Mouse (Mus musculus) heart, embryonic 14.5 days (tissue): ENCODE data around the gene Hes1. TPM values are rescaled to one million over a fixed set of nuclear protein-coding genes. Genes with fewer than 3 reads are reported as not detected.

Experiments
- ATAC-seq: fragments of 200-750 bp; cut with Nextera tagmentation; 2 replicates; pipeline ENCODE4 v1.8.0; 2017; ENCODE audit warnings: low read depth, moderate TSS enrichment; ENCODE audit not compliant: insufficient number of reproducible peaks, insufficient read depth, low FRiP score
- H3K27ac ChIP-seq, 2 experiments: fragments of 200-500 bp in 1 of 2; fragments of 300-500 bp in 1 of 2; sonication (generic) in 1 of 2; replicated peaks in 1 of 2; 2 replicates each; pipeline ENCODE4 v1.5.1; 2012 to 2014; ENCODE audit warnings: low read depth in 2 of 2, low read length in 2 of 2, control low read depth in 1 of 2, mild to moderate bottlenecking in 1 of 2, mixed read lengths in 1 of 2; ENCODE audit not compliant: control insufficient read depth in 1 of 2, insufficient read depth in 1 of 2
- H3K27me3 ChIP-seq: fragments of 300-500 bp; sonication (generic); 2 replicates; pipeline ENCODE4 v1.6.1; 2014; ENCODE audit warnings: mild to moderate bottlenecking, low read length, control low read depth; ENCODE audit not compliant: control insufficient read depth, insufficient read depth
- H3K36me3 ChIP-seq: fragments of 300-500 bp; sonication (generic); 2 replicates; pipeline ENCODE4 v1.6.1; 2014; ENCODE audit warnings: mild to moderate bottlenecking, control low read depth, low read length, mixed read lengths; ENCODE audit not compliant: control insufficient read depth, insufficient read depth
- H3K4me1 ChIP-seq, 2 experiments: fragments of 200-500 bp in 1 of 2; fragments of 300-500 bp in 1 of 2; sonication (generic) in 1 of 2; 2 replicates each; pipeline ENCODE4 v1.6.1; 2012 to 2014; ENCODE audit warnings: low read length in 2 of 2, control low read depth in 1 of 2, mixed read lengths in 1 of 2; ENCODE audit not compliant: control insufficient read depth in 2 of 2, insufficient read depth in 2 of 2
- H3K4me2 ChIP-seq: fragments of 300-500 bp; sonication (generic); 2 replicates; pipeline ENCODE4 v1.6.1; 2014; ENCODE audit warnings: mild to moderate bottlenecking, low read length
- H3K4me3 ChIP-seq, 2 experiments: fragments of 200-500 bp in 1 of 2; fragments of 300-500 bp in 1 of 2; sonication (generic) in 1 of 2; 2 replicates each; pipeline ENCODE4 v1.5.1; 2012 to 2014; ENCODE audit warnings: low read length in 2 of 2, mild to moderate bottlenecking in 2 of 2, control low read depth in 1 of 2, low read depth in 1 of 2, moderate library complexity in 1 of 2; ENCODE audit not compliant: control insufficient read depth in 1 of 2, insufficient read depth in 1 of 2
- H3K9ac ChIP-seq: fragments of 300-500 bp; sonication (generic); 2 replicates; pipeline ENCODE4 v1.6.1; 2014; ENCODE audit warnings: mild to moderate bottlenecking, low read length
- H3K9me3 ChIP-seq: fragments of 300-500 bp; sonication (generic); 2 replicates; pipeline ENCODE4 v1.6.1; 2016; ENCODE audit warnings: low read length, control low read depth; ENCODE audit not compliant: control insufficient read depth
- WGBS: fragments of 180-500 bp; shearing (Covaris S2); extraction: QIAGEN DNeasy Blood & Tissue Kit; methylation state at CpG from one replicate; pipeline ENCODE4 v1.1.7; 2014; 5-methylcytosine and 5-hydroxymethylcytosine counted together
- polyA plus RNA-seq: library from polyadenylated mRNA; unstranded; fragments of >200 nt; fragmentation: Nextera tagmentation; extraction: Ambion mirVana; gene quantifications from 2 replicates; pipeline ENCODE4 v1.2.1, GENCODE M21; 2014

The Hes1 gene
- polyA plus RNA-seq, 1 experiment from 2014 or later: 25.4 TPM

DNA sequence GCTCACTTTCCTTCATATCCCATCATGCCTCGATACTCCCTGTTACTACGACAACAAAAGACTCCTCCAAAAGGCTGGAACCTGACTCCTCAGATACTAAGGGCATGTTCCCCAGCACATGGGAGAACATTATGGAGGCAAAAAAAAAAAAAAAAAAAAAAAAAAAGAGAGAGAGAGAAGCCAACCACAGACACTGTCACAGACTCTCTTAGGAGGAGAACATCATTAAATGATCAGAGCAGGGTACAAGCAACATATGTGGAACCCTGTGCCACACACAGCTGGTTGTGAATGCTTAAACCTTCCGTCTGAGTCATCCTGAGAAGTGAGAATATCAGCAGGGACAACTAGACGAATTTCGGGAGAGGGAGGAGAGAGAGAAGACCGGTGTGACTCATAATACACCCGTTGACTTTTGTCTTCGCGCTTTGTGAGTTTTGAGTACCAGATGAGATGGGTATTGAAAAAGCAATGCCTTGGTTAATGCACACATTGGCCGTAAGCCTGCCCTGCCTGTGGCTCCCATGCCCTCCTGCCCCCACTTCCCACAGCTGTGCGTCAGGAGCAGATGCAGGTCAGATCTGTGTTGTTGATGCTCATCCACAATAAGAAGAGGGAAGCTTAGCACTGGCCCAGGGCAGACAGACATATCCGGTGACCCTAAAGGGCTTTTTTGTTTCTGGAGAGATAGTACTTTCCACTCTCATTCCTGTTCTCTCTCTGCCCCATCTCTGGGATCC is 34.8 kb upstream of the Hes1 start:
- WGBS: 84% methylated on average over 12 of the region's 12 CpGs
- no peaks in the 10 kb centered on the region for H3K9me3 ChIP-seq
- peaks cover 6 to 18% of the 10 kb centered on the region in 2 experiments for H3K4me1 ChIP-seq
- no peak overlapping the region for H3K27ac ChIP-seq
- no peak for ATAC-seq
- no peak overlapping the region for H3K9ac ChIP-seq
- no peaks in the 10 kb centered on the region for H3K36me3 ChIP-seq
- H3K4me2 ChIP-seq: no peak overlapping the region
- no peaks in the 10 kb centered on the region for H3K27me3 ChIP-seq
- no peak overlapping the region for H3K4me3 ChIP-seq

DNA sequence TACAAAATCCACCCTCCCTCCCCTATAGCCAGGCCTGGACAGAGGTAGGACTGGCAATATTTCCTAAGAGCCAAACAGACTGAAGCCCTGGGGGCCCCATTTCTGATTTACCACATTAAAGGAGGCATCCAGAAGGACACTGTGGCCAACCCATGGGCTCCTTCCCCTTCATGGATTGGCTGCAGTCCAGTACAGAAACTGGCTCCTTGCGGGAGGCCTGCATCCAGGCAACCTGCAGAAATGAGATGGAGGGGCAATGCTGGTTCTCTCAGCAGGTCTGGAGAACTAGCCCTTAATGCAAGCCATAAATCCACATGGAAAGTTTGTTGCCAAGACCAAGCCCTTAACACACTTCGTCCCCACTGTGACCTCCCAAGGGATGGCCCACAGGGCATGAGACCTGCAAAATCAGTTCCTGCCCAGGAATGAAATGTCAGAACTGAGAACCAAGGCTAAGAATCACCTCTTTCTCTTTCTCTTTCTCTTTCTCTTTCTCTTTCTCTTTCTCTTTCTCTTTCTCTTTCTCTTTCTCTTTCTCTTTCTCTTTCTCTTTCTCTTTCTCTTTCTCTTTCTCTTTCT is 31.8 kb upstream of the Hes1 start:
- H3K27me3 ChIP-seq: no peaks in the 10 kb centered on the region
- no peak overlapping the region for H3K4me3 ChIP-seq
- no peak for ATAC-seq
- H3K9me3 ChIP-seq: no peaks in the 10 kb centered on the region
- WGBS: 66% methylated on average over 2 of the region's 2 CpGs
- no peak overlapping the region for H3K4me2 ChIP-seq
- peaks cover 10 to 12% of the 10 kb centered on the region in 2 experiments for H3K4me1 ChIP-seq
- H3K9ac ChIP-seq: no peak overlapping the region
- no peaks in the 10 kb centered on the region for H3K36me3 ChIP-seq
- H3K27ac ChIP-seq: no peak overlapping the region

DNA sequence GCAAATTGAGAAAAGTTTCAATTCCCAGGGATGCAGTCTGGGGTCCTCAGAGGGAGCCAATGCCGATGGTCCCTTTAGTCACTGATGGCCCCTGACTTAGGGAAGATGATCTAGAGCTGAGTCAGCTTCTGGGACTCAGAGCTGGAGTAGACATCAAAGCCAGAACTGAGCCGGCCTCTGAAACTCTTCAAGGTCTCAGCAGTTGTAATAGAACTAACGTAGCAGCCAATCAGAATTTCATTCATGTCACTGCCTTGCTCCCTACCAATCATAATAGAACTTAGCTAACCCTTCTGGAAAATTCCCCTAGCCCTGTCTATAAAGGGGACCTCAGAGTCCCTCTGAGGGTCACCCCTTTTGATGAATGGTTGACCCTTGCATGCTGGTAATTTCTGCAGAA is 30.8 kb upstream of the Hes1 start:
- Histone ChIP-seq H3K9ac (no peak overlapping the region), H3K4me2 (no peak overlapping the region), H3K9me3 (no peaks in the 10 kb centered on the region), H3K36me3 (no peaks in the 10 kb centered on the region), H3K4me3 (no peak overlapping the region), H3K27me3 (no peaks in the 10 kb centered on the region), H3K27ac (no peak overlapping the region), H3K4me1 (peaks cover 10 to 12% of the 10 kb centered on the region in 2 experiments)
- no peak for ATAC-seq
- 73% methylated on average over 3 of the region's 3 CpGs for WGBS

DNA sequence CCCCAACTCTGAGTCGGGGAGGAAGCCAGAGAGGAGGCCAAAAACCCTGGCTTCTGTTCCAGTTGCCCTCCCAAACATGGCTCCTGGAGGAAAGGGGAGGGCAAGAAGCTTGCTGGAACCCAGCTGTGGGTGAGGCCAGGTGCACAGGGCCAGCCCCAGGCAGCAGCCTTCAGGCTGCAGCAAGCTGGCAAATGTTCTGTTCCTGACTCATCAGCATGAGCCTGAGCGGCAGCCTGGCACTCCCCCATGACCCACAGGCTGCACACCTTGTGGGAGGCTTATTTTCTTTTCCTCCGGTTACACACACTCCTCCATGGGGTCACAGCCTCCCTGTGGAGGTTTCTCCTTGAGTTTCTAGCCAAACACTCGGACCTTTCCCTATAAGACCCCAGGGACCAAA is 30.2 kb upstream of the Hes1 start:
- Histone ChIP-seq H3K27ac (no peak overlapping the region), H3K4me1 (peaks cover 11 to 12% of the 10 kb centered on the region in 2 experiments), H3K4me3 (no peak overlapping the region), H3K9me3 (no peaks in the 10 kb centered on the region), H3K4me2 (no peak overlapping the region), H3K9ac (no peak overlapping the region), H3K36me3 (no peaks in the 10 kb centered on the region), H3K27me3 (no peaks in the 10 kb centered on the region)
- no peak for ATAC-seq
- WGBS: 41% methylated on average over 4 of the region's 4 CpGs

DNA sequence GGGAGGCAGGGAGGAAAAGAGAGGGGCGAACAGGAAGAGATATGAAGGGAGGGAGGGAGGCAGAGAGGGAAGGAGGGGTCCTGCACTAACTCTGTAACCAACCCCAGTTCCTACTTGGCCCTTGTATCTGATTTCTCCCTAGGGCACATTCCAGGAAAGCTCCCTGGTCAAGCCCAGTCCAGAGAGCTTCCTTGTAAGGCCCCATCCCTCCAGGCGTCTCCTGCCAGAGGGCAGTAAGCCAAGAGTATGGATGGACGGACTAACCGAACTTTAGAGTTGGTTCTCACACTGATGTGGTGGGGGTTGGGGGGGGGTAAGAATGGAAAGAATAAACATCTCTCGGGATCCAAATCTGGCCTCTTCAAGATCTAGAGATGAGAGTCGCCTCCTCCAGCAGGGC is 29.7 kb upstream of the Hes1 start:
- WGBS: 50% methylated on average over 6 of the region's 6 CpGs
- Histone ChIP-seq H3K4me3 (no peak overlapping the region), H3K36me3 (no peaks in the 10 kb centered on the region), H3K27me3 (no peaks in the 10 kb centered on the region), H3K4me2 (no peak overlapping the region), H3K27ac (no peak overlapping the region), H3K4me1 (peaks cover 16% of the 10 kb centered on the region in 2 experiments), H3K9ac (no peak overlapping the region), H3K9me3 (no peaks in the 10 kb centered on the region)
- ATAC-seq: 0 out of 2 replicates have a peak, but pooled peaks have one; percentile 49

DNA sequence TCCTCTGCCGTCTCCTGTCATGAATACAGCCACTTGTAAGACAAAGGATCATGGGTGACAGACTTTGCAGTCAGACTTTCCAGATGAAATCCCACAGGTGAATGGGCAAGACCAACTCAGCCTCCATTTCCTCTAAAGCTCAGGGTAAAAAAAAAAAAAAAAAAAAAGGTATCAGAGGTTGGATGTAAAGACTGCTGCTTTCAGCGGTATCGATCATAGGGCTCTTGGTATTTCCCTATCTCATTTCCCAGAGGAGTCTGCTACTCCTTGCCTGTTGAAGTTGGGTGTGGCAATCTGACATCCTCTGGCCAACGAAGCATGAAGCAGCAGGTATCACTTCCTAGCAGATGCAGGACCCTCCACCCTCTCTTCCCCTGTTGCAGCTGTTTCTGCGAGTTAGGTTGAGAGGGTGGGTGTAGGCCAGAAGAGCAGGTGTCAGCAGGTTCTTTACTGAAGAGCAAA is 29.2 kb upstream of the Hes1 start:
- Histone ChIP-seq H3K36me3 (no peaks in the 10 kb centered on the region), H3K27ac (no peak overlapping the region), H3K9me3 (no peaks in the 10 kb centered on the region), H3K4me3 (no peak overlapping the region), H3K9ac (no peak overlapping the region), H3K4me2 (no peak overlapping the region), H3K27me3 (no peaks in the 10 kb centered on the region), H3K4me1 (peaks cover 16% of the 10 kb centered on the region in 2 experiments)
- 60% methylated on average over 5 of the region's 5 CpGs for WGBS
- no peak for ATAC-seq

DNA sequence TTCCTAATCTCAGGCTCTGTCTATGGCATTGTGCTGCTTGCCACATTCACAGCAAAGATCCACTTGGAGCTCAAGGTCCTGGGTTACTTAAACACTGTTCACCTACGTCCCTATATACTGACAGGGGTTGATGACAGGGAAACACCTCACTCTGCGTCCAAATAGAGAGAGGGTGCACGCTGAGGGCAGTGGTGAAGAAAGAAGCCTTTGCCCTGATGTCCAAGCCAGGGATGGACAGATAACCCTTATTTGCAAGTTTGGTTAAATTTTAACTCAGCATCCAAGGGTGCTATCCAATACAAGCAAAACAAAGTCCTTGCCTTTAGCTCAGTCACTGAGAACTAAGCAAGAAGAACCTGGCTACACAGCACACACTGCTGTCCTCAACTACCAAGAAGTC is 28.1 kb upstream of the Hes1 start:
- WGBS: 86% methylated on average over 3 of the region's 3 CpGs
- no peaks in the 10 kb centered on the region for H3K9me3 ChIP-seq
- H3K36me3 ChIP-seq: no peaks in the 10 kb centered on the region
- peaks cover 16% of the 10 kb centered on the region in 2 experiments for H3K4me1 ChIP-seq
- no peak overlapping the region for H3K9ac ChIP-seq
- no peak overlapping the region for H3K4me2 ChIP-seq
- no peak for ATAC-seq
- H3K27ac ChIP-seq: no peak overlapping the region
- no peak overlapping the region for H3K4me3 ChIP-seq
- H3K27me3 ChIP-seq: no peaks in the 10 kb centered on the region
